Mouse (Mus musculus) small intestine, adult 2 months (tissue): ENCODE data around the gene Tspyl2.

Experiments used
- CTCF ChIP-seq: fragments of 200-500 bp; IDR thresholded peaks from 2 replicates; pipeline ENCODE4 v1.5.1; 2012; ENCODE audit warnings: low read depth, mild to moderate bottlenecking, control low read depth, inconsistent platforms, low read length, moderate library complexity, mixed read lengths; ENCODE audit not compliant: insufficient replicate concordance, insufficient read length; ENCODE audit errors: extremely low read depth
- POLR2A ChIP-seq: fragments of 200-500 bp; IDR thresholded peaks from 2 replicates; pipeline ENCODE4 v1.6.1; 2012; ENCODE audit warnings: low read depth, mild to moderate bottlenecking, control low read depth, inconsistent platforms, low read length, moderate library complexity

- TF ChIP-seq CTCF, result no peak
- TF ChIP-seq POLR2A, result no peak
Observed at GRCm38 (mm10) chrX:152320535-152320934, 21.7 kb downstream of the Tspyl2 start.
